Mouse (Mus musculus) activated CD4-positive, CD25-positive, alpha-beta regulatory T cell, adult 4 months (primary cell): ENCODE data around the gene Aoc3. TPM values are rescaled to one million over a fixed set of nuclear protein-coding genes. Genes with fewer than 3 reads are reported as not detected.
"Not testable (repeated sequence)": the region's sequence is repeated elsewhere in the genome, so short reads cannot be mapped to it uniquely, and the experiment has no call there.

Experiments used
- ATAC-seq: one replicate; pipeline ENCODE4 v1.8.0; 2017
- polyA plus RNA-seq, 2 experiments: library from polyadenylated mRNA; unstranded; fragments of 100-300 nt; shearing (Covaris generic); gene quantifications; one replicate each; pipeline ENCODE4 v1.2.1; 2017

Aoc3 gene
- not detected for polyA plus RNA-seq

DNA sequence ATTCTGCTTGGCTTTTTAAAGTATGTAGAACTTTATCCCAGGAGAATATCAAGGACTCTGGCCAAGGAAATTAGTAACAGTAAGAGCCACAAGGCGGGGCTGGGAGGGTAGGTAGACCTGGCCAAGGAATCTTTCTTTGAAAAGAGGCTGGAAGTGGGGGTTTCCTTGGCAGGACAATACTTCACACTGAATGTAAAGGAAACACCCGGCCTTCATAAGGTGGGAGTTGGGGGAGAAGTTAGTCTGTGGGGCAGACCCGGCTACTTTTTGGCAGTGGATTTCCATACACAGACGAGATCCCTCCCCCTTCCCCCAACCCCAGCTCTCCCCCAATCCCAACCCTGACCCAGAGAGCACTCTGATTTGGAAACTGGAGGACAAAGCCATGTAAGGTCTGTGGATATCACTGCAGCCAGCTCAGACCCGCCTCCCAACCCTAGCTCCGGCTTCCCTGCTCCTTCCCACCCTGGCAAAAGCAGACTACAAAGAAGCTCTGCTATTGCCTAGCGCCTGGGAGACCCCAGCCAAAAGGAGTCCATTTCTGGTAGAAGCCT is at the start of gene Aoc3:
Gene Aoc3 (plus strand): TSS at position 235 of the 554 bp plus-strand sequence.
- ATAC-seq, result no peak

DNA sequence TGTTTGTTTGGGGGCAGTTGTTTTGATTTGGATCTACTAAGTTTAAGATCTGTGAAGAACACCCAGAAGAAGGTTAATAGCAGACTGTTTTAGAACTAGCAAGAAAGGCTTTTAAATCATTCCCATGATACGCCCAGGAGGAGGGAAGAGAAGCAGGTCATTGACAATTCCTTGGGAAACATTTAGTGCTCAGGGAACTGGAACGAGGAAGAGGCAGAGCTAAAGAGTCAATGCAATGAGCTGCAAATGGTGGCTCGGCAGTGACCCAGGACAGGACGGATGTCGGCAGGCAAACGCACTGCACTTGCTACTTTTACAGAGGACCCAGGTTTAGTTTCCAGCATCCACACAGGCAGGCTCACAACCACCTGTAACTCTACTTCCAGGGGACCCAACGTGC is 49.6 kb upstream of the Aoc3 start:
- ATAC-seq, result no peak

DNA sequence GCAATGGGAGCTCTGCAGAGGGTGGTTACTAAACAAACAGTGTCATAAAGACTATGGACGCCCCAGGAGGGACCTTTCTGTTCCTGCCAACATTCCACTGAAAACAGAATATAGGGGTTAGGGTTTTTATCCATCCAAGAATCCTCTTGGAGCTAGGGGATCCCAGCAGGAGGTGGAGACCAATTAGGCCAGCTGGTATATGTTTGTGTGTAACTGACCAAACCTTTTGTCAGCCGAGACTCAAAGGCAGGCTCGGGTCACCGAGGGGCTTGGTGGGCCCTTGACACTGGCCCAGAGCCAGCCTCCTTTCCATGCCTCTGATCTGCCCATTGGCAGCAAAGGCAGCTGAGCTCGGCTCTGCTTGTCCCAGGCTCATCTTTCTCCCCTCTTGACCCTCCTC is 47.5 kb upstream of the Aoc3 start:
- no peak for ATAC-seq

DNA sequence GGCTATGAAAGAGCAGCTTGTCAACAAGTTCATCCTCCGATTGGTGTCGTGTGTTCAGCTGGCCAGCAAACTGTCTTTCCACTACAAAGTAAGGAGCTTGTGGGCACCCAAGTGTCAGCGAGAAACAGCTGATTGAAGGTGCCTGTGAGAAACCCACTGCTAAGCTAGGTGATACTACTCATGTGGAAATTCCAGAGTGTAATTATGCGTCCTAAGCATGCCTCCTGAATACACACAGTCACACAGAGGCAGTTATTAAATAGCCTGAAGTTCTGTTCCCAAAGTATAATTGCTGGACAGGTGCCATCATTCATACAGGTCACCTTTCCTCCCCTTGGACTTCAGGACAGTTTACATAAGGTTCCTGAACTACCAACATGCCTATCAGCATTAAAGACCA is 46.6 kb upstream of the Aoc3 start:
- no peak for ATAC-seq

DNA sequence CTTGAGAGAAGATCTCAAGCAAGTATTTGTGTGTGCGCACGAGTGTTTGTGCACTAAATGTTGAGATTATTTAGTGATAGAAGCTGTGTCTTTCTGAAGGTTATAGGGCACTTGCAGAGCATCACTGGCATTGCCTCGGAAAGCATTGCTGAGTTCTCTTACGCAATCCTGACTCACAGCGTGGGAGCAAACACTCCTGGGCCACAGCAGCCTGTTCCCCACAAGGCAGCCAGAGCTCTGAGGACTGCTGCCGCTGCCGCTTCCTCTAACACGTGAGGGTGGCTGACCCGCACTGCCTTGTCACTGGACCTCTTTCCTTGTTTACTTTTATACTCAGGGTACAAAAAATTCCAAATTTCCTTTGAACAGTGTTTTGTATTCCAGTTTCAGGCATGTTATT is 43.1 kb upstream of the Aoc3 start:
- ATAC-seq, result no peak

DNA sequence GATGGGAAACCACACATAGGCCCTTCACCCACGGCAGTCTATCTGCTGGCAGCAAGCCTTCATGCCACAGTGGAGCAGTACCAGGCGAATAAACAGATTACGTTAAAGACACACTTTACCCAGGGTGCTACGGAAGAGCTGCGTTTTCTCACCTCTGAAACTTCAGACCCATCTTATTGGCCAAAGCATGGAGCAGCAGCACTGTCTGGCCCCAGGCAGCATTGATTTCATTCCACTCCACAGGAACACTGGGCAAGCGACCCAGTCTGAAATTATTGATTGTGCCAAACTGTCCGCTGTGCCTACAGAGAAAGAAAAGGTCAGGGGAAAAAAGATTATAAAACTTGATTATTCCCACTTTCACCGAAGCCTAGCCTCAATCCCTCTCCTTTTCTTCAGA is 39.2 kb upstream of the Aoc3 start:
- no peak for ATAC-seq

DNA sequence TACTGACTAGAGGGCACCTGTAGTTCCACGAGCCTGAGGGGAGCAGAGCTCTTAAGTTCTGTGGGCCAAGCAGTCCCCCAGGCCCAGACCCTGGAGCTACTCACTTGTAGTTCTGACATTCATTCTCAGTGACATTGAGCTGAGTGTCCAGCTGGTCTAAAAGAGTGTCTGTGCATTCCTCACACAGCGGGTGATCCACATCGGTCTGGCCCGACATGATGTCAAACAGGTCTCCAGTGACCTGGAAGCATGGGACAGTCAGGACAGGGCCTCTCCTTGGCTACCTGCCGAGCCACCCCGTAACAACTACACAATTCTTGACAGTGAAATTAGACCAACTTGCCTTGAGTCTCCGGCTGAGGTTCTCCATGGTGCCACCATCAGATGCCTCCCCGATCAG is 35.2 kb upstream of the Aoc3 start:
- ATAC-seq, result no peak

DNA sequence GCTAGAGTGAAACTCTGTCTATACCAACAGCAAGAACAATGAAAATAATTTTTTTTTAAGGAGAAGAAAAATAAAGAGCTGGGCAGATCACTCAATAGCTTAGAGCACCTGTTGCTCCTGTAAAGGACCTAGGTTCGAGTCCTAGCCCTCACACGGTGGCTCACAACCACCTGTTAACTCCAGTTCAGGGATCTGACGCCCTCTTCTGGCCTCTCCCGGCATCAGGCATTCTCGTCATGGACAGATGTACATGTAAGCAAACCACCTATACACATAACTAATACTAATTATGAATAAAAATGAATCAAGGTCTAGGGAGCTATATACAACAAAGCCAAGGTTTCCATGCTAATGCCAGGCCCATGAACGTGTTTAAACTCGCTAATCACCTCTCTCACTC is 29.5 kb upstream of the Aoc3 start:
- ATAC-seq, result no peak

DNA sequence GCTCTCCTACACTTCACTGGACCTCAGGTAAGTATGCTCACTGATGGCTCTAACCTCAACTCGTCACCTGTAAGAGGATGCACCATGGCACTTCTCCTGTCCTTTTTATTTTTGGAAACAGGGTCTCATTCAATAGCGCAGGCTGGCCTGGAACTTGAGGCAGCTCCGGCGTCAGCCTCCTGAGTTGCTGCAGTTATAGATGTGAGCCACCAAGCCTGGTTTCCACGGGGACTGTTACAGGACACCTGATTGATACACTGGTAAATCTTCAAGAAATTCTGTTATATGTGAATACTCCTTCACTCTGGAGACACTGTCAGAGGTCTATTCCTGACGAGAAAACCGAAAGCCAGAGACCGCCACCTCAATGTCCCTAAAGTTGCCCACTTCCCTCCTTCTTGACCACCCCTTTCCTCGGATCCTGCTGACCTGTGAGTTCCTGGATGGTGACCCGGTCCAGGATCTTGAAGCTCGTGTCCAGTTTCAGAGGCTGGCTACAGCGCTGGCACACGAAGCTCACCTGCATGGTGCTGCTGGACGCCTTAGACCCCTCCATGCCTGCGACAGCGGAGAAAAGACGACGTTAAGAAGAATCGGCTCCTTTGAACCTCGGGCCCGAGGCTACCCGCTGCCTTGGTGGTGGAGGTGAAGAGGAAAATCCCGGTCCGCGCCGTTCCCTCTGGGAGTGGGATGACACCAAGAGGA is 29.0 kb upstream of the Aoc3 start:
- peak; percentile 20 for ATAC-seq

DNA sequence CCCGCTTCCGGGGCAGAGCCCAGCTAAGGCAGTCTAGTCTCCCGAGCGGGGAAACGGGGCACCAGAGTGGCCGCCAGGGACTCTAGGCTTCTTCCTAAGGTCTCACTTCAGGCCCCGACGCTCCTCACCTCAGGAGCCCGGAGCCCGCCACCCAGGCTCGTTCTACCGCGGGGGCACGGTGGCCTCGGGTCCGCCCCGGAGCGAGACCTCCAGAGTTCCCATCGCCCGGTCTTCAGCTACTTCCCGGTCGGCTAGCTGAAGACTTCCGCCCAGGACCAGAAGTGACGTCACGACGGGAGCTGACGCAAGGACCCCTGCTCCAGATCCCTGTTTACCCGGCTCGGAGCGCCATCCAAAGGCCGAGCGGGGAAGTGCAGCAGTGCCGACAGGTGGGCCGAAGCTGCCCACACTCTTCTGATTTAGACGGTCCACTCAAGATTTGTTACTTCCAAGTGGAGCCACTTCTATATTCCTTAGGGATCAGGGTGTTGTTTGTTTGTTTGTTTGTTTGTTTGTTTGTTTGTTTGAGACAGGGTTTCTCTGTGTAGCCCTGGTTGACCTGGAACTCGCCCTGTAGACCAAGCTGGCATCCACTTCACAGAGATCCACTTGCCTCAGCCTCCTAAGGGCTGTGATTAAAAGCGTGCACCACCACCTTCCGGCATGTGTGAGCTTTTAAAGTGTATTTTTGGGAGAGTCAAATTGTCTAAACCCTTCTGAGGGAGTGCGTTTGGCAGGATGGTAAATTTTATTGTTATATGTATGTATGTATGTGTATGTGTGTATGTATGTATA is 28.2 kb upstream of the Aoc3 start, which contains the start of gene Becn1:
Gene Becn1 (minus strand): TSS at position 283 of the 795 bp plus-strand sequence.
- peak; percentile 94 for ATAC-seq

DNA sequence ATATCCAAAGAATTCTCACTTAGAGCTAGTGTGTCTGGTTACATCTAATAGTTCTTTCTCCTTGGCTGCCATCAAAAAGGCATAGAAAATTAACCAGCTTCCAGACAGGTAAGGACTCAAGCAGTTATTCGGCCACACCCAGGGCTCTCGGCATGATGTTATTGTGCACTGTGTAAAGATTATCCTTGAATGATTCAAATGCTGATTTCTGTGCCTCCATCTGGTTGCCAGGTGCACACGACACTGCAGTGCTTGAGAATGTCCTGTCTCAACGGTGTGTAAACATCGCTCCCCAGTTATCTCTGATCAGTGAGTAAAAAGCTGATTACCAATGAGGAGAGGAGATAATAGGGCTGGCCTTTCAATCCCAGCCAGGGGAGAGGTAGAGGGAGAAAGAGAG is 22.7 kb upstream of the Aoc3 start:
- ATAC-seq, result no peak

DNA sequence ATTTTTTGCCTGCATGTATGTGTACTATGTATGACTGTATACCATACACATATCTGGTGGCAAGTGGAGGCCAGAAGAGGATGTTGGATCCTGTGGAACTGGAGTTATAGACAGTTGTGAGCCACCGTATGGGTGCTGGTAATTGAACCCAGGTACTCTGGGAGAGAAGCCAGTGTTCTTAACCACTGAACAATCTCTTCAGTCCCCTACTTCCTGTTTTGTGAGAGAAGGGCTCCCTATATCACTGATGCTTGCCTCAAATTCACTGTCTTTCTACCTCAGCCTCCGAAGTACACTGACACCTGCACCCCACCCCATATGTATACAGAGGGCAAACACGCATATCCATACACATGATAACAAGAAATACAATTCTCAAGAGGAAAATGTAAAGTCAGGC is 19.3 kb upstream of the Aoc3 start:
- ATAC-seq, result no peak

DNA sequence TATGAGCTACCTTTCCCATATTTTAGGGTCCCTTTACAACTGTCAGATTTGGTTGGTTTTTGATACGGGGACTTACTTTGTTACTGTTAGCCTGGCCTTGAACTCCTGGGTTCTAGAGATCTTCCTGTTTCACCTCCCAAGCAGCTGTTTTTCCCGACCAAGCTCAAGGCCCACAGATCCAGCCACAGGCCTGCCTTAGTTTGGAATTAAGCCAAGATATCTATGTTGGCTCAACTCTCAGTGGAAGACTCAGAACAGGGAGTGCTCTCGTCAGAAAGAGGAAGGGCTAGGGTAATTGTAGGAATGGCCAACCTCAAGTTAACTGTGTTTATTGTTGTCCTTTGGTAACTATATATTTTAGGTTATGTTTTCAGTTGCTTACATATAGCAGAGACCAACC is 18.3 kb upstream of the Aoc3 start:
- ATAC-seq, result no peak

DNA sequence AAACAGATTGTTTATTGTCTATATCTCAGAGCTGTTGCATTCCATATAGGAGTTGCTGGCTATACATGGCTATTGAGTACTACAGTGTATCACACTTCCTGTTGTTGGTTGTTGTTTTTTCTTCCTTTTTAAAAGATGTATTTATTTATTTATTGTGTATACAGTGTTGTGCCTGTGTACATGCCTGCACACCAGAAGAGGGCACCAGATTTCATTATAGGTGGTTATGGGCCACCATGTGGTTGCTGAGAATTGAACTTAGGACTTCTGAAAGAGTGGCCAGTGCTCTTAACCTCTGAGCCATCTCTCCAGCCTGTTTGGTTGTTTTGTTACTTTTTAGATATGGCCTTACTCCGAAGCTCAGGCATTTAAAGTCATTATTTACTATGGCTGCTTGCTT is 15.8 kb upstream of the Aoc3 start:
- ATAC-seq, result no peak

DNA sequence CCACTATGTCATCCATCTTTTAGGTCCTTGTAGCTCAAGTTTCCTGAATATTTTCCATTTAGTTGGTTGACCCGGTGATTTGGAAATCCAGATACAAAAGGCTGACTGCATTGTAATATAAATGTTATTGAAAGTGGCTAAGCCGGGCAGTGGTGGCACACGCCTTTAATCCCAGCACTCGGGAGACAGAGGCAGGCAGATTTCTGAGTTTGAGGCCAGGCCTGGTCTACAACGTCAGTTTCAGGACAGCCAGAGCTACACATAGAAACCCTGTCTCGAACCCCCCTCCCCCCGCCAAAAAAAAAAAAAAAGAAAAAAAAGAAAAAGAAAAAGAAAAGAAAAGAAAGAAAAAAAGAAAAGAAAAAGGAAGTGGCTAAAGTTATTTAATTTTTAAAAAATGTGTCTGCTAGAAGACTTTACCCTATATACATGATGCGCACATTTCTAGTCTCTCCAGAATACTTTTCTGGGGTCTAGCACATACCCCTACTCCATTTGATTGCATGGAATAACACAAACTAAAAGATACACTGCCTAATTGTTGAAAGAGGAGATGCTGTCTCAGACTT is 15.2 kb upstream of the Aoc3 start:
- no peak for ATAC-seq

DNA sequence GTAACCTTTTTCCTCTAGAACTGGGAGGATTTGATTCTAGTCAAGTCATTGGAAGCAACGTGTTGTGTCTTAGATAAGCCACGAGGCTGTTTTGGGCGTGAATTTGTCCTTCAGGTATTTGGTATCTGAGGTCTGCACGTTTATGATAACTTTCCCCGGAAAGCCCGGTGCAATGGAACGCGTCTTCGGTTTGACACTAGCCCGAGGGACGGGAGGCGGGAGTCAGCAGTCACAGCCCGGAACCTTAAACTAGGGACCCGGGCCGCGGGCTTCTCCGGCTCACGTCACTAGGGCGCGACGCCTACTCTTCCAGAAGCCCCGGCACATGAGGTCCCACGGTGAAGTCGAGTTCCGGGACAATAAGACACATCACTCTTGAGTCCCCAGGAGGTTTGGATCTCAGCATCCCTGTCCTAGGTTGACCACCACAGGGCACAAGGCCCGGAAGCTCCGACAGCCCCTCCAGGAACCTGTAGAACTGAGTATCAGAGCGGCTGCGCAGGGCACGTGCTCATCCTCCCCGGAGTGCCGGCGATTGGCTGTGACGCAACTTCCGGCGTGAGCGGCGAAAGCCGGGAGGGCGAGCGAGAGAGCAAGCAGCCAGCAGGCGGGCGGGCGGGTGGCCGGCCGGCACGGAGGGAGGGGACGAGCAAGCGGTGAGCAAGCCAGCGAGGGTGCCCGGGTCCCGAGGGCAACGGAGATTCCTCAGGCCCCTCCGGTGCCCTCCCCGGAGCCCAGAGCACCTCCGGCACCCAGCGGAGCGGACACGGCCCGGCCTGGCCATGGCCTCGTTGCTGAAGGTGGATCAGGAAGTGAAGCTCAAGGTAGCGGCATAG is 14.5 kb upstream of the Aoc3 start, which contains the start of gene Psme3:
Gene Psme3 (plus strand): TSS at position 549 of the 836 bp plus-strand sequence.
- peak; percentile 73 for ATAC-seq

DNA sequence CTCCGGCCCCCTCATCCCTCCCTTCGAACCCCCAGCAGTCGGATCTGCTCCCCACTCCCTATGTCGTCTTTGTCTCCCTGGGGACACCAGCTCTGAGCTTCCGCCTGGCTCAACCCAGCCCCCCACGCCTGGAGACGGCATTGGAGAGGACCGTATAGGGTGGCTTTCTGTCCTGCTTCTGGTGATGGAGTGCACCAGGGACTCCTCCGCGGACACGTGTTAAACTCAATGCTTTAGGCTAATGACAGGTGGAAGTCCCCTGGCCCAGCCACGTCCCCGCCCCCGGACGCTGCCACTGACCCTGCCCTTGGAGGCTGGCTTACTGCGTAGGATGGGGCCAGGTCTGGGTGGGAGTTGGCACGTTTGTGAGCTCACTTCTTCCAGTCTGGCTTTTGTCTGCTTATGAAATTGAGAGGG is 13.9 kb upstream of the Aoc3 start:
- peak; percentile 23 for ATAC-seq

DNA sequence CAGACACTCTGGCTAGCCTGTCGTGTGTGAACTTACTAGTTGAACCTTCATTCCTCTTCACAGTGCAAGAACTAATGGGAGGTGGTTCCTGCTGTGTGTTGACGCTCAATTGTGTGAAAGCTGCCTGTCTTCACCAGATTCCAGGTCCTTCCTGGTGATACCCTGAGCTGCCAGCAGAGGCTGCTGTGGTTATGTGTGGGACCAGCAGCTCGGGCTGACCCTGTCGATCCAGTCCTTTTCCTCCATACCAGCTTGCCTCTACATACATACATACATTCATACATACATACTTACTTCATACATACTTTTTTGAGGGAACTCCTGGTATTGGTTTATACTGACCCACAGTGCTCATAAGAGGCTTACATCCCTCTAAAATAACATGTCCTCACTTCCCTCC is 6.8 kb upstream of the Aoc3 start:
- ATAC-seq, result no peak

DNA sequence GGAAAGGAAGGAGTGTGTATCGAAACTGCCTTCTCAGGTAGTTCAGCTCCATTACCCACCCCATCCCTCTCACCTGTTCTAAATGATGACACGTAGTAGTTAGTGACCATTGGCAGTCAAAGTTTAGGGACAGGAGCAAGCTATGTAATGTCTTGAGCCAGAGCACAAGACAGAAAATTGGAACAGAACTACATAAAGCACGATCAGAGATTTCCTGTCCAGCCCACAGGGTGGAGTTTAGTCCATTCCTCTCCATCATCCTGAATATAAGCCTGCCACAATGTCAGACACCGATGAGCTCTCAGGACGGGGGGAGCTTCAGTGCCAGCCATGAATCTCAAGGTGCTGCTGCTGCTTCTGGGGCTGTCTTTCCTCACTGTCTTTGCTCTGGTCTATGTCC is 5.6 kb upstream of the Aoc3 start, which contains the start of gene Aoc2:
Gene Aoc2 (plus strand): TSS at position 301 of the 400 bp plus-strand sequence.
- no peak for ATAC-seq

DNA sequence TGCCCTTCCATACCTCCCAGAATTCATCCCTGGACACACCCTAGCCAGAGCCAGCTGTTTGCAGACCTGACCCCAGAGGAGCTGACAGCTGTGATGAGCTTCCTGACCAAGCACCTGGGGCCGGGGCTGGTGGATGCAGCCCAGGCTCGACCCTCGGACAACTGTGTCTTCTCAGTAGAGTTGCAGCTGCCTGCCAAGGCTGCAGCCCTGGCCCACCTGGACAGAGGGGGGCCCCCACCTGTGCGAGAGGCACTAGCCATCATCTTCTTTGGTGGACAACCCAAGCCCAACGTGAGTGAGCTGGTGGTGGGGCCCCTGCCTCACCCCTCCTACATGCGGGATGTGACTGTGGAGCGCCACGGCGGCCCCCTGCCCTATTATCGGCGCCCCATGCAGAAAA is 5.2 kb upstream of the Aoc3 start:
- ATAC-seq, result not testable (repeated sequence)

DNA sequence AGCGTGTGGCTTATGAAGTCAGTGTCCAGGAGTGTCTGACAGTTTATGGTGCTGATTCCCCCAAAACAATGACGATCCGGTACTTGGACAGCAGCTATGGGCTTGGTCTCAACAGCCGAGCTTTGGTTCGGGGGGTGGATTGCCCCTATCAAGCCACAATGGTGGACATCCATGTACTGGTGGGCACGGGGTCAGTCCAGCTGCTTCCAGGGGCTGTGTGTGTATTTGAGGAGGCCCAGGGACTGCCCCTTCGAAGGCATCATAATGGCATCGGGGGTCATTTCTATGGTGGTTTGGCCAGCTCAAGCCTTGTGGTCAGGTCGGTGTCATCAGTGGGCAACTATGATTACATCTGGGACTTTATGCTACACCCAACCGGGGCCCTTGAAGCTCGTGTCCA is 4.3 kb upstream of the Aoc3 start:
- ATAC-seq, result no peak

DNA sequence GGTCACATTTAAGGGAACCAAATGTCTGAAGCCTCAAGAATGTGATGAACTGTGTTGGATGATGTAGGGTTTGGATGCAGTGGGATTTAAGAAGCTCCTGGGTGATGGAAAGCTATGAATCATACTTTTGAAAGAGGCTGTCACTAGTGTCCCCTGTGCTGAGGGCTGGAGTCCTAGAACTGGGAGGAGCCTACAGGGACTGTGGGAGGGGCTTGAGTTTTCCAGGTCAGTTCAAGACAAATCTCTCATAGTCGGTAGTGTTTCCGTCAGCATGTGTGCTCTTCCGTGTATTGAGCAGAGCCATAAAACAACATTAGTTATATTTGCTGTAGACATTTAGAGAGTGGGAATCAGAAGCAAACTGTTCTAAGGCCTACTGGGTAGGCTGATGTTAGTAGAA is 3.1 kb upstream of the Aoc3 start:
- ATAC-seq, result no peak
